Mouse (Mus musculus): Measurements from ENCODE around the gene Ttc30a1. TPM values are rescaled to one million over a fixed set of nuclear protein-coding genes. Genes with fewer than 3 reads are reported as not detected.

Gene Ttc30a1
- polyA plus RNA-seq (2014; fragmentation: Illumina TruSeq; extraction: RNeasy Lipid Tissue Mini Kit (QIAGEN cat#74804)): 12.7 TPM

DNA sequence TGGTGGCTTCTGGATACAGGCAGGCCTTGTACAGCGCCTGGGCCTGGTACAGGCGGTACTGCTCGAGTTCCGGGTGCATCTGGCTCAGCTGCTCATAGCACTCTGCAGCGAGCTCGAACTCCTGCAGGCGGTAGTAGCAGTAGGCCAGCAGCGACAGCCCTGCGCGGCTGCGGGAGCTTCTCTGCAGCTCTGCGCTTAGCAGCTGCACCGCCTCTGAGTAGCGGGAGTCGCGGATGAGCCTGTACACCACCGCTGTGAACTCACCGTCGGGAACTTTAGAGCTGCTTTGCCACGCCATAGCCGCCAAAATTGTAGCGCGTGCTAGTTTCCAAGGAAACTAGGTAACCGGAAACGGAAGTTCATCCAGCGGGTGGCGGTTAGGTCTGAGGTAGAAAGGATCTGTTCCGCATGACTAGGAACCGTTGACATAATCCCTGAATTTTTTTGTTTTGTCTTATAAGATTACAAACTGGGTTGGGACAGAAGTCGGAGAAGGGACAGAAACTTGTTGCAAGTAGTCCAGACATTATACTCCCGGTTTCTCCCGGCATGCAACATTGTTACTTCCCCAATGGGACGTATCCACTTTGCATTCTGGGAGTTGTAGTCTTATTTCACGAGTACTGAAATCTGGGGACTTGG, at the start of gene Ttc30a1:
TSS of gene Ttc30a1 (minus strand) at position 528 of the 642 bp plus-strand sequence.

DNA sequence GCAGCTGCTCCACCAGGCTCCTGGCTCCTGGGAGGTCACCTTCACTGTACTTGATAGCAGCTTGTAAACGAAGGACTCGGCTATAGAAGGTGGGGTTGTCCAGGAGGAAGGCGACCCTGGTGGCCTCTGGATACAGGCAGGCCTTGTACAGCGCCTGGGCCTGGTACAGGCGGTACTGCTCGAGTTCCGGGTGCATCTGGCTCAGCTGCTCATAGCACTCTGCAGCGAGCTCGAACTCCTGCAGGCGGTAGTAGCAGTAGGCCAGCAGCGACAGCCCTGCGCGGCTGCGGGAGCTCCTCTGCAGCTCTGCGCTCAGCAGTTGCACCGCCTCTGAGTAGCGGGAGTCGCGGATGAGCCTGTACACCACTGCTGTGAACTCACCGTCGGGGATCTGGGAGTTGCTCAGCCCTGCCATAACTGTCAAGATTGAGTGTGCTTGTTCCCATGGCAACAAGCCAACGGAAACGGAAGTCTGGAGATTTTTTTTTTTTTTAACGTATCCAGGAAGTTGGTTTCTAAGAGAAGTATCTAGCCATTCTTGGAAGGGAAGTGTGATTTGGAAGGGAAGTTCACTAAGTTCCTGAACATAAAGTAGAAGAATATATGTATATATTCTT, 3.9 kb downstream of the Ttc30a1 start, which contains the start of gene Ttc30a2:
TSS of gene Ttc30a2 (minus strand) at position 419 of the 617 bp plus-strand sequence.

DNA sequence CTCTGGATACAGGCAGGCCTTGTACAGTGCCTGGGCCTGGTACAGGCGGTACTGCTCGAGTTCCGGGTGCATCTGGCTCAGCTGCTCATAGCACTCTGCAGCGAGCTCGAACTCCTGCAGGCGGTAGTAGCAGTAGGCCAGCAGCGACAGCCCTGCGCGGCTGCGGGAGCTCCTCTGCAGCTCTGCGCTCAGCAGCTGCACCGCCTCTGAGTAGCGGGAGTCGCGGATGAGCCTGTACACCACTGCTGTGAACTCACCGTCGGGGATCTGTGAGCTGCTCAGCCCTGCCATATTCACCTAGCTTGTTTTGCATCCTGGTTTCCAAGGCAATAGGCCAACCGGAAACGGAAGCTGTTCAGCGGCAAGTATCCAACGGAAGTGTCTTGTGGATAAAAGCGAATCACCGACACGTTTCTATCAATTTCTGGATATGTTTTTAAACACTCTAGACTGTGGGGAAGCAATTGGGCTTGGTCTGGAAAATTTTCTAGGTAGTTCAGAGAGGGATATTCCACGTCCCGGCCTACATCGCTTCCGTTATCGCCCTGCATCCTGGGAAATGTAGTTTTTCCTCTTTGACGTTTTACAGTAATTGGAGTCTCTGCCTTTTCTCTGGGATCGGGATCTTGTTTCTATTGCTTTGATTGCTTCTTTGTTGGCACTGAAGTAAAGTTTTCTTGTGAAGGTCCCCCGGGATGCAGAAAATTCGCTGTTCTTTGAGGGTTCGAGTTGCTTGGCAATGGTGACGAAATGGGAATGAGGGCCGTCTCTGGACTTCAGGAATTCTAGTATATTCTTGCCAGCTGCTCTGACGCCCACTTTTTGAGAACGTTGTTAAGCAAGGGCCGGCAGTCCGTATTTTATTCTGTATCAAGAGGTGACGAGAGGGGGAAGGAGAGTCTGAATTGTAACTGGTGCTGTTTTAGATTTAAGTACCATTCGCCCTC, 43.4 kb downstream of the Ttc30a1 start, which contains the start of gene Ttc30b:
TSS of gene Ttc30b (minus strand) at position 469 of the 947 bp plus-strand sequence.

Other genes with a start within 250 kb of the Ttc30a1 start
- 90.0 TPM for gene Agps, start 149.8 kb downstream of the Ttc30a1 start, polyA plus RNA-seq (2014; fragmentation: Illumina TruSeq; extraction: RNeasy Lipid Tissue Mini Kit (QIAGEN cat#74804))
- 45.9 TPM for gene Ttc30b, start 43.4 kb downstream of the Ttc30a1 start, polyA plus RNA-seq (2014; fragmentation: Illumina TruSeq; extraction: RNeasy Lipid Tissue Mini Kit (QIAGEN cat#74804))
- gene Ttc30a2, start 3.8 kb downstream of the Ttc30a1 start, polyA plus RNA-seq (2014; fragmentation: Illumina TruSeq; extraction: RNeasy Lipid Tissue Mini Kit (QIAGEN cat#74804)): 0.34 TPM